Mouse (Mus musculus): ENCODE measurements around the gene Necab2.

- TF ChIP-seq CTCF (IDR thresholded peaks at IDR 0.05; ENCODE audit: borderline replicate concordance, insufficient read depth, low read length) (no peak), POLR2A (IDR thresholded peaks at IDR 0.05; ENCODE audit: low read depth, low read length) (no peak)
These were observed 17.0 kb upstream of the Necab2 start for GRCm38 (mm10) chr8:119429552-119429951.
